Mouse (Mus musculus): ENCODE measurements around the gene Gm364. TPM values are rescaled to one million over a fixed set of nuclear protein-coding genes. Genes with fewer than 3 reads are reported as not detected.

Gene Gm364
- polyA plus RNA-seq, 1 experiment from 2014 or later, result not detected

GRCm38 (mm10) chrX:57521117-57522095, 112.5 kb downstream of the Gm364 start:
- Histone ChIP-seq H3K27ac (ENCODE audit: low read depth, low read length) (no peak overlapping the region), H3K9me3 (replicated peaks; ENCODE audit: control insufficient read depth, low read length) (no peaks in the 10 kb centered on the region), H3K4me2 (peak overlapping the region; percentile 45), H3K27me3 (ENCODE audit: control insufficient read depth, insufficient read depth, low read length) (no peaks in the 10 kb centered on the region), H3K36me3 (ENCODE audit: control insufficient read depth, insufficient read depth, low read length) (no peaks in the 10 kb centered on the region), H3K9ac (ENCODE audit: low read depth, low read length) (no peak overlapping the region), H3K4me3 (ENCODE audit: low read depth, low read length) (no peak overlapping the region), H3K4me1 (ENCODE audit: control insufficient read depth, insufficient read depth, low read length) (no peaks in the 10 kb centered on the region)
- no peak for ATAC-seq (replicated peaks; ENCODE audit: insufficient number of reproducible peaks, low FRiP score, low TSS enrichment)
- WGBS (ENCODE audit: insufficient replicate concordance), result 35% methylated on average over 28 of the region's 28 CpGs

Other genes with a start within 250 kb of the Gm364 start
- not detected in 2 replicates for gene Cd40lg, start 197.0 kb upstream of the Gm364 start, polyA plus RNA-seq (2014; fragmentation: Nextera tagmentation; extraction: Ambion mirVana)
- 26.5 and 31.9 TPM in 2 replicates for gene Arhgef6, start 70.4 kb upstream of the Gm364 start, polyA plus RNA-seq (2014; fragmentation: Nextera tagmentation; extraction: Ambion mirVana)
- 94.5 and 96.2 TPM in 2 replicates for gene Rbmx, start 16.1 kb upstream of the Gm364 start, polyA plus RNA-seq (2014; fragmentation: Nextera tagmentation; extraction: Ambion mirVana)
- gene Gpr101, start 94.6 kb downstream of the Gm364 start, polyA plus RNA-seq (2014; fragmentation: Nextera tagmentation; extraction: Ambion mirVana), result not detected in 2 replicates